Mouse (Mus musculus): Measurements from ENCODE around the gene Cd2bp2.

GRCm38 (mm10) chr7:127157548-127157947 lies 38.3 kb downstream of the Cd2bp2 start:
- TF ChIP-seq CTCF (IDR thresholded peaks at IDR 0.05; ENCODE audit: low read depth) (no peak), EP300 (optimal IDR thresholded peaks at IDR 0.05) (no peak)

All from stomach, postnatal 0 days (tissue).